Mouse (Mus musculus) forebrain, embryonic 15.5 days (tissue): Measurements from ENCODE around the gene Camsap2. TPM values are rescaled to one million over a fixed set of nuclear protein-coding genes. Genes with fewer than 3 reads are reported as not detected.

Source experiments
- ATAC-seq: fragments of 200-750 bp; cut with Nextera tagmentation; replicated peaks from 2 replicates; pipeline ENCODE4 v1.8.0; 2017; ENCODE audit warnings: mild to moderate bottlenecking, moderate TSS enrichment, moderate library complexity
- H3K27ac ChIP-seq: fragments of 300-500 bp; sonication (generic); replicated peaks from 2 replicates; pipeline ENCODE4 v1.5.1; 2015; ENCODE audit warnings: mild to moderate bottlenecking, inconsistent platforms
- H3K27me3 ChIP-seq: fragments of 300-500 bp; sonication (generic); 2 replicates; pipeline ENCODE4 v1.6.1; 2015; ENCODE audit warnings: inconsistent platforms
- H3K36me3 ChIP-seq: fragments of 300-500 bp; sonication (generic); 2 replicates; pipeline ENCODE4 v1.6.1; 2015; ENCODE audit warnings: mild to moderate bottlenecking, inconsistent platforms
- H3K4me1 ChIP-seq: fragments of 300-500 bp; sonication (generic); 2 replicates; pipeline ENCODE4 v1.6.1; 2015; ENCODE audit warnings: inconsistent platforms
- H3K4me2 ChIP-seq: fragments of 300-500 bp; sonication (generic); replicated peaks from 2 replicates; pipeline ENCODE4 v1.6.1; 2015; ENCODE audit warnings: mild to moderate bottlenecking, inconsistent platforms
- H3K4me3 ChIP-seq: fragments of 300-500 bp; sonication (generic); 2 replicates; pipeline ENCODE4 v1.5.1; 2015; ENCODE audit warnings: mild to moderate bottlenecking, inconsistent platforms
- H3K9ac ChIP-seq: fragments of 300-500 bp; sonication (generic); replicated peaks from 2 replicates; pipeline ENCODE4 v1.6.1; 2015; ENCODE audit warnings: mild to moderate bottlenecking, inconsistent platforms
- H3K9me3 ChIP-seq: fragments of 300-500 bp; sonication (generic); 2 replicates; pipeline ENCODE4 v1.6.1; 2016; ENCODE audit warnings: inconsistent platforms
- WGBS: fragments of 180-500 bp; shearing (Covaris S2); methylation state at CpG from one replicate; pipeline ENCODE4 v1.1.7; 2015; ENCODE audit warnings: mixed read lengths; 5-methylcytosine and 5-hydroxymethylcytosine counted together
- polyA plus RNA-seq: library from polyadenylated mRNA; unstranded; fragments of >200 nt; fragmentation: Nextera tagmentation; extraction: Ambion mirVana; gene quantifications from 2 replicates; pipeline ENCODE4 v1.2.1, GENCODE M21; 2015

Camsap2 gene
- polyA plus RNA-seq, 1 experiment from 2014 or later = 27.8 TPM

DNA sequence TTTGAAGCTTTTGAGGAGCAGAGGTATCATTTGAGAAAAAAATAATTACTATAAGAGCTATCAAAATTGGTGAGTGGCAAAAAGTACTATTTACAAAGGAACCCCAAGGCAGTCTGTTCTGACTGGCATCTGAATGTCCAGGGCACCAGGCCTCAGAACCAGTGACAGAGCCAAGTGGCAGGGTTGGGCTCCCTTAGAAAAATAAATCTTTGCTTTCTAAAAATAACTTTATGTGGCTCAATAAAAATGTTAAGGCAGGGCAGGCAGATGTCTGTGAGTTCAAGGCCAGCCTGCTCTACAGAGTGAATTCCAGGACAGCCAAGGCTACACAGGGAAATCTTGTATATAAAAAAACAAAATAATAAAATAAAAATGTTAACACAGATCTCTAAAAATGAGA lies 51.9 kb downstream of the Camsap2 start:
- Histone ChIP-seq H3K27me3 (no peaks in the 10 kb centered on the region), H3K9me3 (no peaks in the 10 kb centered on the region), H3K4me1 (0 out of 2 replicates have a peak, but pooled peaks cover 2% of the 10 kb centered on the region), H3K4me3 (no peak overlapping the region), H3K4me2 (no peak overlapping the region), H3K9ac (no peak overlapping the region), H3K36me3 (peaks cover 9% of the 10 kb centered on the region; the same call in 1 of the 2 replicates), H3K27ac (no peak overlapping the region)
- ATAC-seq = no peak

DNA sequence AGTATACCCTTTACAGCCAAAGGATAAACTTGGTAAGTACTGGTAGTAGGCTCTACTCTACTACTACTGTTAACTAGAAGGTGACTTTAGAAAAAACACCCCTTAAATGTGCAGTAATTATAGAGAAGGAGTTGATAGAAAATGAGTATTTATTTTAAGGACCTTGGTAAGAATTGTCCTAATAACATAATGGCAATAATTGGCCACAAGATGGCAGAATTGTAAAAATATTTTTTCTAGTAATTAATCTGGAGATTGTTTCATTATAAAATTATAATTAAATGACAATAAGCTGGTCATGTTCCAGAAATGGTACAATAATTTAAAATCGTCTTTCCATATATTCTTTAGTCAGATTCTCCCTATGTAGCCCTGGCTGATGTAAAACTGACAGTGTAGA lies 56.1 kb downstream of the Camsap2 start:
- Histone ChIP-seq H3K4me2 (no peak overlapping the region), H3K36me3 (peaks cover 19% of the 10 kb centered on the region), H3K4me3 (no peak overlapping the region), H3K4me1 (no peaks in the 10 kb centered on the region), H3K9ac (no peak overlapping the region), H3K27ac (no peak overlapping the region), H3K9me3 (no peaks in the 10 kb centered on the region), H3K27me3 (no peaks in the 10 kb centered on the region)
- ATAC-seq = no peak
- WGBS = 65% methylated on average over 1 of the region's 1 CpGs

DNA sequence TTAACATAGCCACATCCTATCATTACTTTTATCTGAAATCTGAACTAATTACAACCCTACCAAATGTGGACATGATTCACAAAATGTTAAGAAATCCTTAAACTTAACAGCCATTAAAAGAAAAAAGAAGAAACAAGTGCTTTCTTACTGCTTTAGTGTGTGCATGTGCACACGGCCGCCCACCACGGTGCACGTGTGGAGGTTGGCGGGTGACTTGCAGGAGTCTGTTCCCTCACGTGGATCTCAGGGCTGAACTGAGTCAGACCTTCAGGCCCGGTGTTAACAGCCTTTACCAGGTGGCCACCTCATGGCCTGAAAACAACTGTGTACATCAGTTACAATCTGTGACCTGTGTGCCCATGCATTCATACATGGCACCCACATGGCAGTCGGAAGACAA lies 68.5 kb downstream of the Camsap2 start:
- no peaks in the 10 kb centered on the region for H3K27me3 ChIP-seq
- H3K4me1 ChIP-seq = no peaks in the 10 kb centered on the region
- H3K27ac ChIP-seq = no peak overlapping the region
- no peaks in the 10 kb centered on the region for H3K9me3 ChIP-seq
- H3K9ac ChIP-seq = no peak overlapping the region
- H3K36me3 ChIP-seq = peaks cover 79% of the 10 kb centered on the region
- no peak for ATAC-seq
- no peak overlapping the region for H3K4me2 ChIP-seq
- no peak overlapping the region for H3K4me3 ChIP-seq
- WGBS = 95% methylated on average over 8 of the region's 8 CpGs

DNA sequence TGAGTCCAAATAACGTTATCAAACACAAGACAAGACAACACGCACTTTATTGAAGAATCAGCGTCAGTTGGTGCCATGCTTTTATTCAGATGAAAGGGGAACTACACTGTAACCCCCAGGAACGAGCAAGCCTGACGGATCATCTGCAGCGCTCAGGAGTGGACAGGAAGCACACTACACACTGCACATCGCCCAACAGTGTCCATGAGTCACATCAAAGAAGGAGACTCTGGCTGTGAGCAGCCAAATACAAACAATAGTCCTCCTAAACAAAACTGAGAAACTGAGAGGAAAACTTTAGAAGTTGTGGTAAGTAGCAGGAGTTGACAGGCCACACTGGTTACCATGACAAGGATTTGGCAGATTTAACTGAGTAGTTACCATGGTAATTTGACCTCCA lies 77.7 kb downstream of the Camsap2 start:
- no peak overlapping the region for H3K9ac ChIP-seq
- H3K4me2 ChIP-seq = no peak overlapping the region
- WGBS = 68% methylated on average over 7 of the region's 7 CpGs
- no peak overlapping the region for H3K4me3 ChIP-seq
- no peak for ATAC-seq
- H3K4me1 ChIP-seq = no peaks in the 10 kb centered on the region
- H3K27me3 ChIP-seq = no peaks in the 10 kb centered on the region
- H3K9me3 ChIP-seq = no peaks in the 10 kb centered on the region
- no peak overlapping the region for H3K27ac ChIP-seq
- peaks cover 40% of the 10 kb centered on the region for H3K36me3 ChIP-seq

- Histone ChIP-seq H3K9ac (no peak overlapping the region), H3K27ac (no peak overlapping the region), H3K9me3 (no peaks in the 10 kb centered on the region), H3K4me3 (no peak overlapping the region), H3K4me1 (no peaks in the 10 kb centered on the region), H3K4me2 (no peak overlapping the region), H3K27me3 (0 out of 2 replicates have a peak, but pooled peaks cover 2% of the 10 kb centered on the region), H3K36me3 (peaks cover 20% of the 10 kb centered on the region)
- 78% methylated on average over 6 of the region's 6 CpGs for WGBS
- no peak for ATAC-seq
Observed at GRCm38 (mm10) chr1:136266127-136266526, 79.8 kb downstream of the Camsap2 start.

GRCm38 (mm10) chr1:136263355-136263754 lies 82.5 kb downstream of the Camsap2 start:
- no peak overlapping the region for H3K9ac ChIP-seq
- peaks cover 14% of the 10 kb centered on the region for H3K4me1 ChIP-seq
- no peak overlapping the region for H3K4me2 ChIP-seq
- H3K36me3 ChIP-seq = peaks cover 4% of the 10 kb centered on the region; the same call in 1 of the 2 replicates
- no peak for ATAC-seq
- no peak overlapping the region for H3K4me3 ChIP-seq
- H3K27ac ChIP-seq = no peak overlapping the region
- no peaks in the 10 kb centered on the region for H3K9me3 ChIP-seq
- WGBS = 82% methylated on average over 5 of the region's 5 CpGs
- H3K27me3 ChIP-seq = peaks cover 17% of the 10 kb centered on the region; the same call in 1 of the 2 replicates

DNA sequence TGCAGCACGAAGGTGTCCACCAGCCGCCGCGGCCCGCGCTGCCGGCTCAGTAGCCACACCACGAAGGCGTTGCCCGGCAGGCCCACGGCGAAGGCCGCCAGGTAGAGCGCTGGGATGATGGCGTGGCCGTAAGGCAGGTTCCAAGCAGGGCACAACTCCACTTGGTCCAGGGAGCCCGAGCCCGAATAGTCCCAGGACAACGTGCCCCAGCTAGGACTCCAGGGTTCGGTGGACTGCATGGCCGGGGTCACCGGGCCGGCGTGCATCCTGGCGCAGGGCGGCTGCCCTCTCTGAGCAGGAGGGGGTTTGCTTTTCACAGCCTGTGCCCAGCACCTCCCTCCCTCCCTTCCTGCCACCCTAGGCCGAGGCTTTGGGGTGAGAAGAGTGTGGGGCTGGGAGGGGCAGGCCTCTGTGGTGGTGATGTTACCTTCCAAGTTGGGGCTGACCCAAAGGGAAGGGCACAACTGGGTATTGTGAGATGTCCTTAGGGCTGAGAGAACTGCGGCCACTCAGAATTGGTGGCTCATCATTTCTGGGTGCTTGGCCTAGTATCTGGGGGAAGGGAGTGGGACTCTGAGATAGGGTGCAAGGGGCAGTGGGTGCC lies 85.2 kb downstream of the Camsap2 start, which contains the start of gene Gpr25:
TSS of gene Gpr25 (minus strand) at position 239 of the 604 bp plus-strand sequence.
- H3K4me1 ChIP-seq = peaks cover 14% of the 10 kb centered on the region
- ATAC-seq = peak; percentile 57
- H3K36me3 ChIP-seq = no peaks in the 10 kb centered on the region
- peak within 1 kb of the TSS; percentile 65 for H3K9ac ChIP-seq
- H3K4me2 ChIP-seq = peak within 1 kb of the TSS; percentile 87
- H3K4me3 ChIP-seq = peak within 1 kb of the TSS; percentile 51
- WGBS = 7% methylated on average over 28 of the region's 28 CpGs
- H3K27ac ChIP-seq = no peak within 1 kb of the TSS
- no peaks in the 10 kb centered on the region for H3K9me3 ChIP-seq
- H3K27me3 ChIP-seq = peaks cover 24% of the 10 kb centered on the region; the same call in 1 of the 2 replicates

DNA sequence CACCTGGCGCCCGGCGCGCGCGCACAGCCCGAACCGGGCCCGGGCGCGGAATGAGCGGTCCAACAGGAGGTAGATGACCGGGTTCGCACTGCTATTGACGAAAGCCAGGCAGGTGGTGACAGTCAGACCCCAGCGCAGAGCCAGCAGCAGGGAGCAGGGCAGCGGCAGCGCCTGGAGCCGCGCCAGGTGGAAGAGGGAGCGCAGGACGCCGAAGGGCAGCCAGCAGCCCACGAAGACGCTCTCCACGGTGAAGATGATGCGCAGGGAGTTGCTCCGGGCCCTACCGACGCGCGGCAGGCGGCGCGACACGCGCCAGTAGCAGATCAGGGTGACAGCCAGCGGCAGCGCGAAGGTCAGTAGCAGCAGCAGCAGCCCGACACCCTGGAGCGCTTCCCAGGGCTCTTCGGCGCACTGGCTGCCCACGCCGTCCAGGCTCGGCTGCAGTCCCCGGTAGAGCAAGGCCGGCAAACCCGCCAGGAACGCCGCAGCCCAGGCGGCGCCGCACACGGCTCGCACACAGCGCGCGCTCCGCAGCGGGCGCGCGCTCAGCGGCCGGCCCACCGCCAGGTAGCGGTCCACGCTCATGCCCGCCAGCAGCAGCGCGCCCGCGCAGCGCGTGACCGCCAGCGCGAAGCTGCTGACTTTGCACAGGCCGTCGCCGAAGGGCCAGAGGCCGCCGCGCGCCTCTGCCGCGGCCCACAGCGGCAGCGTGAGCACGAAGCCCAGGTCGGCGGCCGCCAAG lies 85.8 kb downstream of the Camsap2 start:
- H3K4me2 ChIP-seq = peak overlapping the region; percentile 87
- under 1% methylated on average over 95 of the region's 95 CpGs for WGBS
- H3K9ac ChIP-seq = peak overlapping the region; percentile 65
- peak overlapping the region; percentile 51 for H3K4me3 ChIP-seq
- H3K9me3 ChIP-seq = no peaks in the 10 kb centered on the region
- H3K27me3 ChIP-seq = peaks cover 24% of the 10 kb centered on the region; the same call in 1 of the 2 replicates
- peaks cover 14% of the 10 kb centered on the region for H3K4me1 ChIP-seq
- peak; percentile 87 for ATAC-seq
- no peak overlapping the region for H3K27ac ChIP-seq
- no peaks in the 10 kb centered on the region for H3K36me3 ChIP-seq

GRCm38 (mm10) chr1:136259543-136259892 lies 86.4 kb downstream of the Camsap2 start:
- WGBS = 3% methylated on average over 16 of the region's 16 CpGs

DNA sequence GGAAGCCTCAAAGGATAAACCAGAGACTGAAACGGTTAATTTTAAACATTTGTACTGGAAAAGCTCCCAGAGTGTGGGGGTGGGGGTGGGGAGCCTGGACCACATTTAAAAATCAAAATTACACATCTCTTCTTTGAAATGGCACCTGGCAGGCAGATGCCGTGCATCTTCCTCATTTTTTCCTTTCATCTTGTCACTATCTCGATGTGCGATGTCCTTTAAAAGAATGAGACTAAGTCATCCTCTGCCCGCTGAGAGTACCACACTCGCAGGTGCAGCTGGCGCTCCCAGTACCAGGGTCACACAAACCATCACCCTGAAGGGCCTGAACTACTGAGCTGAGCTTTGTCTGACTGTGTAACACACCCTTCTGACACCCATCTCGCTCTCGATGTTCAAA lies 87.4 kb downstream of the Camsap2 start:
- 70% methylated on average over 9 of the region's 9 CpGs for WGBS
- H3K9me3 ChIP-seq = no peaks in the 10 kb centered on the region
- H3K9ac ChIP-seq = no peak overlapping the region
- peaks cover 24% of the 10 kb centered on the region; the same call in 1 of the 2 replicates for H3K27me3 ChIP-seq
- H3K36me3 ChIP-seq = no peaks in the 10 kb centered on the region
- H3K4me2 ChIP-seq = no peak overlapping the region
- peaks cover 14% of the 10 kb centered on the region for H3K4me1 ChIP-seq
- ATAC-seq = no peak
- no peak overlapping the region for H3K4me3 ChIP-seq
- no peak overlapping the region for H3K27ac ChIP-seq

More at GRCm38 (mm10) chr1:136259543-136259892, 86.4 kb downstream of the Camsap2 start:
- H3K9me3 ChIP-seq = no peaks in the 10 kb centered on the region
- H3K4me1 ChIP-seq = peaks cover 14% of the 10 kb centered on the region
- peak overlapping the region; percentile 65 for H3K9ac ChIP-seq
- ATAC-seq = no peak
- peak overlapping the region; percentile 51 for H3K4me3 ChIP-seq
- H3K36me3 ChIP-seq = no peaks in the 10 kb centered on the region
- H3K4me2 ChIP-seq = peak overlapping the region; percentile 87
- H3K27me3 ChIP-seq = peaks cover 24% of the 10 kb centered on the region; the same call in 1 of the 2 replicates
- no peak overlapping the region for H3K27ac ChIP-seq

- no peak overlapping the region for H3K4me3 ChIP-seq
- no peak overlapping the region for H3K27ac ChIP-seq
- 59% methylated on average over 8 of the region's 8 CpGs for WGBS
- H3K4me2 ChIP-seq = no peak overlapping the region
- no peaks in the 10 kb centered on the region for H3K36me3 ChIP-seq
- no peaks in the 10 kb centered on the region for H3K9me3 ChIP-seq
- peaks cover 10% of the 10 kb centered on the region for H3K4me1 ChIP-seq
- H3K9ac ChIP-seq = no peak overlapping the region
- H3K27me3 ChIP-seq = peaks cover 17% of the 10 kb centered on the region; the same call in 1 of the 2 replicates
- ATAC-seq = no peak
Observed at GRCm38 (mm10) chr1:136255657-136256056, 90.2 kb downstream of the Camsap2 start.

- no peak overlapping the region for H3K9ac ChIP-seq
- no peak overlapping the region for H3K4me3 ChIP-seq
- H3K27me3 ChIP-seq = peaks cover 15% of the 10 kb centered on the region; the same call in 1 of the 2 replicates
- WGBS = 51% methylated on average over 6 of the region's 6 CpGs
- no peak for ATAC-seq
- no peak overlapping the region for H3K27ac ChIP-seq
- H3K9me3 ChIP-seq = no peaks in the 10 kb centered on the region
- peaks cover 8% of the 10 kb centered on the region for H3K4me1 ChIP-seq
- H3K36me3 ChIP-seq = no peaks in the 10 kb centered on the region
- H3K4me2 ChIP-seq = no peak overlapping the region
Observed at GRCm38 (mm10) chr1:136255174-136255573, 90.7 kb downstream of the Camsap2 start.
